ENCODE assay signal across 10 mouse cellular contexts in the genomic region with DNA sequence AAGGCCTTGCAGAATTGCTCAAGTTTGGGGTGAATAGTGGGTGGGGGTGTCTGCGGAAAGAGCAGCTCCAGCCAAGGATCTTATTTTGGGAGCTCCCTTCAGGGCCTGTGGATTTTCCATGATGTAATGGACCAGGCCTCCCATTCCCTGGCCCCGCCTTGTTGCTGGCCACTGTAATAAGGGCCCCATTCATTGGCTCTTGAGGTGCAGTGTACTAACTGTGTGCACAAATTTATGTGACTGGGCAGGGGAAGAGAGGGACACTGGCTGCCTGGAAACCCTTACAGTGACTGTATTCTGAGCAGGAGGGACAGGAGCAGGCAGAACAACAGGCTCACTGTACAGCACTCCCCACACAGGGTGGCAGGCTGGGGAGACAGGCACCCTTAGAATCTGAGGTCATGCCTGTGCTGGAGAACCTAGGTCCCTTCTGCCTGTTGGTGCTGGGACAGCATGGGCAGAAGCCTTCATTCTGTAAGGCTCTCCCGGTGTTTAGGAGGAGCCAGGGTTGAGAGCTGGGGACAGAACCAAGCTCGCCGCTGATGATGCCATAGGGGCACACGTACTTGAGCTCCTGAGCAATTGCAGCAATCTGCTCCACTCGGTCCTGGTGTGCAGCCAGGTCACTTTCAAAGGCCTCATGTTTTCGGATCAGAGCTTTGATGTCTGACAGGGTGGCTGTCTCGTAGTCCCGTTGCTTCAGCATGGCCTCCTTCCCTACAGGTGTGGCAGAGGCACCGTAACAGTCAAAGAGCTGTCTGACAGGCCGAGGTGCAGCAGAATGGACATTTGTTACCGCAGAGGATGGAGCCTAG. TPM values are rescaled to one million over a fixed set of nuclear protein-coding genes. Genes with fewer than 3 reads are reported as not detected.
DNase-seq lines count a peak whose midpoint lies in the region; ATAC-seq and TF ChIP-seq lines count a peak whose summit lies in the region.
"Had no signal": no experiment of that assay in that cellular context is flagged by ENCODE, and none has a peak within 500 bp of the region (broad histone marks: within the 10 kb centered on the region; RNA-seq: fewer than 3 reads in every experiment).

No protein-coding gene starts in this region.

- peak; percentile 79 for ATAC-seq in neural tube, embryonic 13.5 days (ENCODE audit: low read depth)
- peak; percentile 83 for ATAC-seq in heart, postnatal 0 days (ENCODE audit: insufficient read depth, low read depth)
- ATAC-seq in stomach, embryonic 16.5 days (ENCODE audit: insufficient read depth, low FRiP score), result peak; percentile 59; the same call in 1 of the 2 replicates

- no peak for TF ChIP-seq EP300 in heart, postnatal 0 days (IDR thresholded peaks at IDR 0.05; ENCODE audit: low read depth)

- peak overlapping the region; percentile 75 for H3K27ac ChIP-seq in neural tube, embryonic 13.5 days (replicated peaks)
- H3K27ac ChIP-seq in heart, postnatal 0 days (ENCODE audit: low read depth), result peak overlapping the region; percentile 77
- no peak overlapping the region; the same call in 1 of the 2 replicates for H3K27ac ChIP-seq in stomach, embryonic 16.5 days (ENCODE audit: low read length)

- H3K4me1 ChIP-seq in neural tube, embryonic 13.5 days (replicated peaks), result no peaks in the 10 kb centered on the region; the same call in 1 of the 2 replicates
- H3K4me1 ChIP-seq in heart, postnatal 0 days (ENCODE audit: control insufficient read depth, insufficient read depth), result peaks cover 16% of the 10 kb centered on the region
- H3K4me1 ChIP-seq in stomach, embryonic 16.5 days (ENCODE audit: control insufficient read depth, insufficient read depth, low read length), result no peaks in the 10 kb centered on the region

- no peak overlapping the region for H3K9ac ChIP-seq in neural tube, embryonic 13.5 days
- H3K9ac ChIP-seq in heart, postnatal 0 days (replicated peaks; ENCODE audit: low read depth, low read length), result no peak overlapping the region
- H3K9ac ChIP-seq in stomach, embryonic 16.5 days (ENCODE audit: low read length), result no peak overlapping the region

- H3K4me3 ChIP-seq in neural tube, embryonic 13.5 days, result no peak overlapping the region
- H3K4me3 ChIP-seq in heart, postnatal 0 days (ENCODE audit: low read depth, low read length), result no peak overlapping the region
- H3K4me3 ChIP-seq in stomach, embryonic 16.5 days (replicated peaks; ENCODE audit: low read length), result no peak overlapping the region

- peaks cover 100% of the 10 kb centered on the region for H3K36me3 ChIP-seq in neural tube, embryonic 13.5 days
- H3K36me3 ChIP-seq in heart, postnatal 0 days (replicated peaks; ENCODE audit: control insufficient read depth, insufficient read depth, low read length), result peaks cover 100% of the 10 kb centered on the region
- H3K36me3 ChIP-seq in stomach, embryonic 16.5 days (ENCODE audit: control insufficient read depth, insufficient read depth, low read length), result peaks cover 75% of the 10 kb centered on the region

- WGBS in neural tube, embryonic 13.5 days, result 83% methylated on average over 13 of the region's 13 CpGs
- WGBS in heart, postnatal 0 days, result 56% methylated on average over 13 of the region's 13 CpGs
- 89% methylated on average over 13 of the region's 13 CpGs for WGBS in stomach, embryonic 16.5 days

- H3K9me3 ChIP-seq in neural tube, embryonic 13.5 days, result no peaks in the 10 kb centered on the region
- no peaks in the 10 kb centered on the region for H3K9me3 ChIP-seq in heart, postnatal 0 days (replicated peaks; ENCODE audit: control insufficient read depth, low read length)
- no peaks in the 10 kb centered on the region for H3K9me3 ChIP-seq in stomach, embryonic 16.5 days (replicated peaks; ENCODE audit: control insufficient read depth, low read length)

- no peaks in the 10 kb centered on the region for H3K27me3 ChIP-seq in neural tube, embryonic 13.5 days
- H3K27me3 ChIP-seq in heart, postnatal 0 days (ENCODE audit: control insufficient read depth, insufficient read depth, low read length), result no peaks in the 10 kb centered on the region
- H3K27me3 ChIP-seq in stomach, embryonic 16.5 days (ENCODE audit: control insufficient read depth, insufficient read depth, low read length), result no peaks in the 10 kb centered on the region

- no peak overlapping the region for H3K4me2 ChIP-seq in neural tube, embryonic 13.5 days
- H3K4me2 ChIP-seq in heart, postnatal 0 days (ENCODE audit: low read depth, low read length), result no peak overlapping the region
- no peak overlapping the region for H3K4me2 ChIP-seq in stomach, embryonic 16.5 days (ENCODE audit: low read depth, low read length)

- peak; percentile 43 for DNase-seq in gastrocnemius, adult 18-20 months (ENCODE audit: low spot score)
- DNase-seq in gastrocnemius, postnatal 4 days (ENCODE audit: low spot score in 2 of 2), result no peak
- no peak for DNase-seq in neural tube, embryonic 10.5 days (ENCODE audit: extremely low spot score, low spot score)
- peak; percentile 70 for DNase-seq in heart, postnatal 0 days (ENCODE audit: low spot score)
- no peak for DNase-seq in thymus, postnatal 14 days
- no peak for DNase-seq in cerebellum, postnatal 4 days (ENCODE audit: low spot score in 2 of 2)
- DNase-seq: lung, postnatal 36 days had no signal

- TF ChIP-seq CTCF in heart, postnatal 0 days (IDR thresholded peaks at IDR 0.05; ENCODE audit: low read depth), result no peak

RNA-seq across cellular contexts. Expression of a gene that starts 20.3 kb away (rescaled TPM):
- total RNA-seq in gastrocnemius, adult 18-20 months (2021), result under 1 TPM; 0.09 TPM
- total RNA-seq in gastrocnemius, postnatal 4 days (2021), result under 1 TPM; 0.10 to 0.20 TPM
- polyA plus RNA-seq in neural tube, embryonic 13.5 days (2015; fragmentation: Nextera tagmentation; extraction: Ambion mirVana), result 0.29 and 0.55 TPM in 2 replicates
- total RNA-seq in heart, postnatal 0 days (2014; rRNA removed; ENCODE audit: low replicate concordance), result not detected in 2 replicates
- 0.26 TPM in 2 replicates for polyA plus RNA-seq in heart, postnatal 0 days (2015; fragmentation: Nextera tagmentation; extraction: Ambion mirVana)
- polyA plus RNA-seq in stomach, embryonic 16.5 days (2015; fragmentation: Nextera tagmentation; extraction: Ambion mirVana), result 0.56 and 0.59 TPM in 2 replicates

RNA-seq across cellular contexts. Expression of a gene that starts 37.9 kb away (rescaled TPM):
- total RNA-seq in gastrocnemius, adult 18-20 months (2021), result under 1 TPM in 1 of 2 experiments, not detected in 1; 0.66 TPM
- 1 to 10 TPM in 1 of 2 experiments, under 1 TPM in 1; 0.52 to 2.3 TPM for total RNA-seq in gastrocnemius, postnatal 4 days (2021)
- polyA plus RNA-seq in neural tube, embryonic 13.5 days (2015; fragmentation: Nextera tagmentation; extraction: Ambion mirVana), result 4.5 and 6.1 TPM in 2 replicates
- 5.0 TPM in 1 of 2 replicates, not detected in the other for total RNA-seq in heart, postnatal 0 days (2014; rRNA removed; ENCODE audit: low replicate concordance)
- polyA plus RNA-seq in heart, postnatal 0 days (2015; fragmentation: Nextera tagmentation; extraction: Ambion mirVana), result 2.2 and 3.9 TPM in 2 replicates
- polyA plus RNA-seq in stomach, embryonic 16.5 days (2015; fragmentation: Nextera tagmentation; extraction: Ambion mirVana), result 5.8 and 9.9 TPM in 2 replicates
- polyA plus RNA-seq: small intestine, adult 2 months had no signal

Comparison
In these comparisons a context has a peak if more than half of its experiments do, and no peak if none do; other contexts are left out.
1. DNase-seq: peak in gastrocnemius, adult 18-20 months (single experiment) and heart, postnatal 0 days (single experiment); none in gastrocnemius, postnatal 4 days (0 of 2), neural tube, embryonic 10.5 days (single experiment), thymus, postnatal 14 days (single experiment) and cerebellum, postnatal 4 days (0 of 2).
2. Peak in every context shown above with its lines, with median percentiles within 50 percentile points of each other: ATAC-seq.